ENCODE assay signal across 8 mouse cellular contexts in the genomic region with DNA sequence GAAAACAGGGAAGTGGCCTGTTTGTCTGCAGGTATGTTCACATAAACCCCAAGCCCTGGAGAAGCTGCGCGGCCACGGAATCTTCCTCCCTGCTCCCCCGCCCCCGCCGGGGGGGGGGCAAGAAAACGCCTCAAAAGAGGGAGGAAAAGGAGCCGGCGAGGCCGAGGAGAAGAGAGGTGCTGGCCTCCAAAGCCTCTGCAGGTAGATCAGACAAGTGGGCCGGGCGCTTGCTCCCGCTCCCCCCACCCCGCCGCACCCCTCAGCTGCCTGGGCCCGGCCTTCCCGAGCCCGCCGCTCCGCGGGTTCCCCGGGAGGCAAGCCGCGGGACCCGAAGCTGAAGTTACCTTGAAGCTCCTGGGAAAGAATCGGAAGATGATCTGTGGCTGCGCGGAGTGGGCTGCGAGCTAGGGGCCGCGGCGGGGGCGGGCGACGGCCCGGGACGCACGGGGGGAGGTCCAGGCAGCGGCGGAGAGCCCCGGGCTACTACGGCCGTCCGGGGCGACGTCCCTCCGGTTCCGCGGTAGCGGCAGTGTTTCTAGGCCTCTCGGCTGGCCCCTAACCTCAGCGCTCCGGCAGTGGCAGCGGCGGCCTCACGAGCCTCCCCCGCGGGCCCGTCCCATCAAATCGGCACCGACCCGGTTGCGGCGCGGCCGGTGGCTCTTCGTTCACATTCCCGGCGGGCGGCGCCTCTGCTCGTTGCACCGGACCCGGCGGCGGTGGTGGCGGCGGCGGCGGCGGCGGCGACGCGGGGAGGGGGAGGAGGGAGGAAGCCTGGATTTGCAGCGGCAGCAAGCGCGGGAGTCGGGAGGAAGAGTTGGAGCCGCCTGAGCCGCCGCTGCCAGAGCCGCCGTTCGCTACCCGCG. TPM values are rescaled to one million over a fixed set of nuclear protein-coding genes. Genes with fewer than 3 reads are reported as not detected.
DNase-seq lines count a peak whose midpoint lies in the region; ATAC-seq and TF ChIP-seq lines count a peak whose summit lies in the region.

No protein-coding gene starts in this region.

- H3K9ac ChIP-seq in forebrain, postnatal 0 days: peak overlapping the region; percentile 81
- peak overlapping the region; percentile 91 for H3K9ac ChIP-seq in kidney, embryonic 16.5 days (replicated peaks; ENCODE audit: low read length)
- H3K9ac ChIP-seq in neural tube, embryonic 14.5 days (replicated peaks; ENCODE audit: low read depth, low read length): peak overlapping the region; percentile 95

- TF ChIP-seq CTCF in forebrain, postnatal 0 days (IDR thresholded peaks at IDR 0.05; ENCODE audit: low read depth): no peak

- no peaks in the 10 kb centered on the region for H3K9me3 ChIP-seq in forebrain, postnatal 0 days (ENCODE audit: low read length)
- no peaks in the 10 kb centered on the region for H3K9me3 ChIP-seq in kidney, embryonic 16.5 days (ENCODE audit: low read length)
- no peaks in the 10 kb centered on the region for H3K9me3 ChIP-seq in neural tube, embryonic 14.5 days (ENCODE audit: control insufficient read depth, low read length)

- peak; percentile 21 for ATAC-seq in forebrain, postnatal 0 days
- ATAC-seq in kidney, embryonic 16.5 days (ENCODE audit: low FRiP score, low TSS enrichment): peak; percentile 42; the same call in 1 of the 2 replicates
- ATAC-seq in neural tube, embryonic 14.5 days (ENCODE audit: low read depth): peak; percentile 19

- peak overlapping the region; percentile 98 for H3K27ac ChIP-seq in forebrain, postnatal 0 days (ENCODE audit: low read depth, low read length)
- H3K27ac ChIP-seq in kidney, embryonic 16.5 days (ENCODE audit: low read length): peak overlapping the region; percentile 97
- H3K27ac ChIP-seq in neural tube, embryonic 14.5 days (ENCODE audit: low read depth, low read length): peak overlapping the region; percentile 96

- H3K4me1 ChIP-seq in forebrain, postnatal 0 days (ENCODE audit: insufficient read depth): peaks cover 4% of the 10 kb centered on the region; the same call in 1 of the 2 replicates
- peaks cover 15% of the 10 kb centered on the region for H3K4me1 ChIP-seq in kidney, embryonic 16.5 days (ENCODE audit: insufficient read depth, low read length)
- peaks cover 13% of the 10 kb centered on the region for H3K4me1 ChIP-seq in neural tube, embryonic 14.5 days (ENCODE audit: control insufficient read depth, insufficient read depth, low read length)

- peak overlapping the region; percentile 72 for H3K4me2 ChIP-seq in forebrain, postnatal 0 days (ENCODE audit: low read depth)
- H3K4me2 ChIP-seq in kidney, embryonic 16.5 days (replicated peaks; ENCODE audit: low read depth, low read length): peak overlapping the region; percentile 64
- H3K4me2 ChIP-seq in neural tube, embryonic 14.5 days (ENCODE audit: low read depth, low read length): peak overlapping the region; percentile 53

- DNase-seq in urinary bladder, adult 18-20 months (ENCODE audit: low spot score in 2 of 2): peak; percentile 21 to 64
- no peak for DNase-seq in urinary bladder, postnatal 10 days (ENCODE audit: low spot score)
- peak; percentile 65 for DNase-seq in cerebellum, adult 11-12 months
- DNase-seq in forebrain, postnatal 0 days: peak; percentile 46
- peak; percentile 34 to 39 for DNase-seq in lung, adult 18-20 months
- peak; percentile 47 for DNase-seq in thymus, postnatal 0 days (ENCODE audit: low spot score)

- H3K4me3 ChIP-seq in forebrain, postnatal 0 days (ENCODE audit: low read depth, low read length): peak overlapping the region; percentile 65
- peak overlapping the region; percentile 87 for H3K4me3 ChIP-seq in kidney, embryonic 16.5 days (ENCODE audit: low read length)
- peak overlapping the region; percentile 100 for H3K4me3 ChIP-seq in neural tube, embryonic 14.5 days (ENCODE audit: low read depth, low read length)

- 4% methylated on average over 86 of the region's 97 CpGs for WGBS in forebrain, postnatal 0 days
- 0% methylated on average over 74 of the region's 97 CpGs for WGBS in kidney, embryonic 16.5 days
- 0% methylated on average over 69 of the region's 97 CpGs for WGBS in neural tube, embryonic 14.5 days

- no peaks in the 10 kb centered on the region for H3K27me3 ChIP-seq in forebrain, postnatal 0 days (ENCODE audit: insufficient read depth, low read length)
- no peaks in the 10 kb centered on the region for H3K27me3 ChIP-seq in kidney, embryonic 16.5 days (ENCODE audit: insufficient read depth, low read length)
- H3K27me3 ChIP-seq in neural tube, embryonic 14.5 days (ENCODE audit: control insufficient read depth, insufficient read depth, low read length): no peaks in the 10 kb centered on the region

- H3K36me3 ChIP-seq in forebrain, postnatal 0 days (ENCODE audit: insufficient read depth): peaks cover 5% of the 10 kb centered on the region
- peaks cover 8% of the 10 kb centered on the region; the same call in 1 of the 2 replicates for H3K36me3 ChIP-seq in kidney, embryonic 16.5 days (ENCODE audit: insufficient read depth, low read length)
- peaks cover 6% of the 10 kb centered on the region; the same call in 1 of the 2 replicates for H3K36me3 ChIP-seq in neural tube, embryonic 14.5 days (ENCODE audit: control insufficient read depth, insufficient read depth, low read length)

RNA-seq across cellular contexts. Expression of a gene that starts 0.5 kb away (rescaled TPM):
- 35.4 and 50.8 TPM in 2 replicates for total RNA-seq in forebrain, postnatal 0 days (2014; rRNA removed)
- 22.7 and 26.7 TPM in 2 replicates for polyA plus RNA-seq in forebrain, postnatal 0 days (2015; fragmentation: Nextera tagmentation; extraction: Ambion mirVana)
- 10.1 and 11.8 TPM in 2 replicates for polyA plus RNA-seq in kidney, embryonic 16.5 days (2015; fragmentation: Nextera tagmentation; extraction: Ambion mirVana)
- 24.2 and 25.7 TPM in 2 replicates for polyA plus RNA-seq in neural tube, embryonic 14.5 days (2014; fragmentation: Nextera tagmentation; extraction: Ambion mirVana)
- polyA plus RNA-seq in thymus, postnatal 0 days (2015; fragmentation: Nextera tagmentation; extraction: Ambion mirVana): 15.0 and 17.0 TPM in 2 replicates
